Mouse (Mus musculus): ENCODE results near the gene Lhpp.

- TF ChIP-seq CTCF (IDR thresholded peaks at IDR 0.05; ENCODE audit: borderline replicate concordance, insufficient read depth, low read depth, low read length) (no peak), POLR2A (IDR thresholded peaks at IDR 0.05; ENCODE audit: borderline replicate concordance, insufficient read depth, low read length) (no peak)
These were observed at the start of gene Lhpp for GRCm38 (mm10) chr7:132610468-132611318.
